ENCODE assay signal across 8 mouse cellular contexts in the genomic region with DNA sequence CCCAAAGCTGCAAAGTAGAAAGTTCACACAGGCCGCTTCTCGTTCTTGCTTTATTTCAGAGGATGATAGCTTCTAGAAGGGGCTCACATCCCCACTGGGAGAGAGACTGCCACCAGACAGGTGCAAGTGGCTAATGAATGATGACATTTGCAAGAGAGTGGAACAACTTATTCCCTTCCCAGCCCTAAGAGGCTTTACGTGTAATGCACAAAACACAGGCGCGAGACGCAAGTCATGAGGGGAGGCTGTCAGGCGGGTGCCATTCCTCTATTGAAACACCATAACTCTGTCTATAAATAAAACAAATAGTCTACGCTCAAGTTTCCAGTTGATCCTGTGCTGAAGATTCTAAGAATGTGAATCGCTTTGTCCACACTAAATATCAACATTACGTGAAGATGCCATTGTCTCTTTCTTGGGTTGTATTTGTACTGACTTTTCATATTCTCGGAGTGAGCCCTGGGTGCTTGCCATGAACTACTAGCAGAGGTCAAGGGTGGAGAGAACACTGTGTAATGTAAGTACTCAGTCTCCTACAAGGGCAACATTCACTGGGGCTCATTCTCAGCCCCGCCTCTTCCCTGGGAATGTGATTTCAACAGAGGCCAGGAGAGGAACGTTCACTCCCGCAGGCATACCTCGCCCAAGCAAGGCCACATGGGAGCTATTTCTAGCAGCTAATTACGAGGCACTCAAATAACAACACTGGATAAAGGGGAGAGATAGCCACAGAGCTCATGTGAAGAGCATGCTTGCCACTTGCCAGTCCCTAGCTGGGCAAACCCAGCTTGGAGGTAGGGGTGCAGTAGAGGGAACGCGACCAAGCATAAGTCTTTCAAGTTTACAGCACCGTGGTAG.
A peak's percentile ranks its signal among the peaks of the same experiment; 100 is the strongest.
DNase-seq lines count a peak whose midpoint lies in the region; TF ChIP-seq lines count a peak whose summit lies in the region.

No protein-coding gene starts in this region.

- H3K36me3 ChIP-seq in heart, embryonic 10.5 days: no peaks in the 10 kb centered on the region
- no peaks in the 10 kb centered on the region for H3K36me3 ChIP-seq in thymus, adult 2 months (ENCODE audit: control insufficient read depth, insufficient read depth, low read length)

- no peaks in the 10 kb centered on the region for H3K27me3 ChIP-seq in heart, embryonic 10.5 days (ENCODE audit: insufficient read depth, poor library complexity, severe bottlenecking)
- H3K27me3 ChIP-seq in thymus, adult 2 months (ENCODE audit: control insufficient read depth, insufficient read depth, low read length): no peaks in the 10 kb centered on the region

- TF ChIP-seq POLR2A in thymus, adult 2 months (IDR thresholded peaks at IDR 0.05; ENCODE audit: control insufficient read depth, extremely low read depth, insufficient read depth, low read length, poor library complexity): no peak

- H3K4me3 ChIP-seq in heart, embryonic 10.5 days: no peak overlapping the region; the same call in 1 of the 2 replicates
- H3K4me3 ChIP-seq in thymus, adult 2 months (ENCODE audit: control insufficient read depth, insufficient read depth, low read length): no peak overlapping the region

- H3K9me3 ChIP-seq in heart, embryonic 10.5 days: no peaks in the 10 kb centered on the region

- peaks cover 36% of the 10 kb centered on the region for H3K4me1 ChIP-seq in heart, embryonic 10.5 days
- no peaks in the 10 kb centered on the region for H3K4me1 ChIP-seq in thymus, adult 2 months (replicated peaks; ENCODE audit: control insufficient read depth, insufficient read depth, low read length)

- WGBS in heart, embryonic 10.5 days: 44% methylated on average over 19 of the region's 19 CpGs
- 95% methylated on average over 19 of the region's 19 CpGs for WGBS in thymus, adult 2 months

- TF ChIP-seq CTCF in thymus, adult 2 months (IDR thresholded peaks at IDR 0.05; ENCODE audit: borderline replicate concordance, control insufficient read depth, extremely low read depth, insufficient read depth, low read length, poor library complexity): no peak

- peak overlapping the region; percentile 86 for H3K27ac ChIP-seq in heart, embryonic 10.5 days
- no peak overlapping the region for H3K27ac ChIP-seq in thymus, adult 2 months (ENCODE audit: control insufficient read depth, insufficient read depth, low read length)

- DNase-seq in urinary bladder, postnatal 14 days (ENCODE audit: low spot score): peak; percentile 50
- no peak for DNase-seq in urinary bladder, postnatal 10 days (ENCODE audit: low spot score)
- DNase-seq in heart, embryonic 10.5 days (ENCODE audit: low spot score): peak; percentile 91
- DNase-seq in kidney, postnatal 25 days: peak; percentile 72 to 91
- DNase-seq in ovary, postnatal 14 days (ENCODE audit: low spot score): peak; percentile 16
- DNase-seq in thymus, adult 2 months: no peak
- DNase-seq in right cerebral cortex, adult 18-20 months: no peak
- DNase-seq in spleen, postnatal 36 days (ENCODE audit: low spot score in 2 of 2): no peak

Comparison
In these comparisons a context has a peak if more than half of its experiments do, and no peak if none do; other contexts are left out.
1. DNase-seq: peak in urinary bladder, postnatal 14 days (single experiment), heart, embryonic 10.5 days (single experiment), kidney, postnatal 25 days (2 of 2) and ovary, postnatal 14 days (single experiment); none in urinary bladder, postnatal 10 days (single experiment), thymus, adult 2 months (single experiment), right cerebral cortex, adult 18-20 months (single experiment) and spleen, postnatal 36 days (0 of 2).